Mouse (Mus musculus) embryo, embryonic 11.5 days (tissue): ENCODE data around the gene Tango6.

ENCODE experiments used
- DNase-seq: peaks from one replicate; pipeline ENCODE4 v3.0.0-alpha.2; 2012; ENCODE audit warnings: low read depth, low spot score

The Tango6 gene

GRCm38 (mm10) chr8:106817171-106817545 lies 134.3 kb downstream of the Tango6 start:
- no peak for DNase-seq

DNA sequence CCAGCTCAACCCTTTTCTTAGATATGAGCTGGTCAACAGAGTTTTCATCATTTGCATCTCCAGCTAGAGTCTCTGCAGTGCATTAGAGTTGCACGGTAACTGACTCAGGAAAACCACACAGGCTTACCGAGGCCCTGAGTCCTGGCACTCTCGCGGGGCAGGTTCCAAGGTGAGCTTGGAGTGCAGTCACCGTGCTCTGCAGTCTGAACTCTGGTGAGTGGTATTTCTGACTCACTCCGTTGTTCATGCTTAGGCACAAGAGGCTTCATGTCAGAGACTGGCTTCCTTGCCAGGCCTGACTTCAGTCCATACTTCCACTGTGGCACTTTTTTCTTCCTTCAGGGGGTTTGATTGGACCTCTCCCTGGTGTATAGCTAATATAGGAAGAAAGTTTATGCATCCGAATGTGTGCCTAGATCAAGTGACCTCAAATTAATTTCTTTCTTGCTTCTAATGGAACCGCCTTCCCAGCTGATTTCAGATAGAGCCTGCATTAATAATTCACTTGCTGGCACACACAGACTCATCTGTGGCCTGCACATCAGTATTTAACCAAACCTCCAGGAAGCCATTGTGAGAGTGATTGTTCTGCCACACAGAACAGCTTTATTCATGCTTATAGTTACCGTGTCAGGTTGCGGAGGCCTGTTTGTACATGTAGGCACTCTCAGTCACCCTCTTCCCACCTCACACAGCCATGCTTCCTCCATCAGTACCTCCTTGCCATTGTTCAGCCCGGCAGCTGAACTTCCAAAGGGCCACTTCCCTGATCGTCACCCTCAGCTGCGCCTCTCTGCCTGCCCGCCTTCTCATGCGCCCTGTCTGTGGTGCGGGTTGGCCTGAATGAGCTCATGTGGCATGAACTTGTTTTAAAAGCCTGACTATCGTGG lies 136.0 kb downstream of the Tango6 start:
- no peak for DNase-seq

- DNase-seq: no peak
Observed at GRCm38 (mm10) chr8:106819581-106819980, 136.7 kb downstream of the Tango6 start.

DNA sequence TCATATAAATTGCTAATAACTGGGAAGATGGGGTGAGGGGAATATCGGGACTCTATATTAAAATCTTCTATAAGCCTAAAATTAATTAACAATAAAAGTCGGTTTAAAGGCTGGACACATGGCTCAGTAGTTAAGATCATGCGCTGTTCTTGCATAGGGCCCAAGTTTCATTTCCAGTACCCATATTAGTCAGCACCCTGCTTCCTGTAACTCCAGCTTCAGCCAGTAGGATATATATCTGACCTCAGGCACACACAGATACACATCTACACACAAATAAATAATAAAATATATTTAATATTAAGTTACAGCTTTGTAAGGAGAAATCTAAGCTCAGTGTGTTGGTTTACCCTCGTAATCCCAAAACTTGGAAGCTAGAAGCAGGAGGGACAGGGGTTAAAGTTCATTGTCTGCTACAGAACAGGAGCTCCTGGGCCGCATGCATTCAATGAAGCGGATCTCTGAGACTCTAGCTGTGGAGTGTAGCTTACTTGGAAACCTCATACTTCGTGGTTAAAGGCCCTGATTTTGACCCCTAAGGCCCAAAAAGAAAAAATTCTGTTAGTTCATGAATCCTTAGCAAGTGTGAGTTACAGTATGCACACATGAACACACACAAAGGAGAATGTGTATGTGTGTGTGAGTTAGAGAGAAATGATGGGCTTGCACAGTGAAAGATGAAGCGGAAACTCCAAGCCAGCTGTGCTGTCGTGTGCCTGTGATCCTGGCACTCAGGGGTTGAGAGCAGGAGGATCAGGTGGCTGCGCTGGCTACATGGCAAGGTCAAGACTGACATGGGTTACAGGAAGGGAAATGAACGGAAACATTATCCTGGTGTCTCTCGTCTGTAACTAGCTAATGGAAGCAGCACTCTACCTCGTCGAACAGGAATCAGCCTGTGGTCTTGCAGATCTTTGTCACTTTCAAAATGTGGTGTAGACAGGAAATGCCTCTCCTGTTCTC lies 138.0 kb downstream of the Tango6 start:
- DNase-seq: no peak

DNA sequence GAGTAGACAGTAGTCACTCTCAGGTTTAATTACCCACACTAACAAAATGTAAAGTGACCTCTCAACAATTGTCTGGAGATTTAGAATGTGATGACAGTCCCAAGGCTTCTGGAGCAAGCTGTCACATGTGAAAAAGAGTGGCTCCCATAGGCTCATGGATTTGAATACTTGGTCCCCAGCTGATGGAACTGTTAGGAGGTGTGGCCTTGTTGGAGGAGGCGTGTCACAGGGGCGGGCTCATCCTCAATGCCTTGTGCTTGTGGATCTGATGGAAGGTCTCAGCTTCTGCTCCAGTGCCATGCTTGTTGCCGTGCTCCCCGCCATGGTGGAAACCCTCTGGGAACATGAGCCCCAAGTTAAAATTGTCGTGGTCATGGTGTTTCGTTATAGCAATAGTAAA lies 146.1 kb downstream of the Tango6 start:
- no peak for DNase-seq

DNA sequence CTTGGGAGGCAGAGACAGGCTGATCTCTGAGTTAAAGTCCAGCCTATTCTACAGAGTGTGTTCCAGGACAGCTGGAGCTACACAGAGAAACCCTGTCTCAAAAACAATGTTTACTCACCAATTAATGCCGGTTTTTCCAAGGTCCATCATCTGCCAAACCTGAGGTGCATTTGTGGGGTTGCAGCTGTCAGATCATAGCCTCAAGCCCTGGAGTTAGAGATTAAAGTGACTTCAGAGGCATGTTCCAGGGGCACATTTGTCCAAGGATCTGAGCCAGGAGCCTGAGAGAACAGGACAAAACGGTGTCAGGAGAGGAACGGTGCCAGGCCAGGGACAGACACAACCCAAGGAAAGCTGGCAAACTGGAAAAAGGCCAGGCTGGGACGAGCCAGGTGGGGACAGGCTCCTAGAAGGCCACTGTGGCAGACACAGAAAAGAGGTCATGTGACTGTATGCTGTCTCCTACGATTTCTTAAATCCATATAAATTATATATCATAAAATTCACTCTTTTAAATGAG lies 146.7 kb downstream of the Tango6 start:
- DNase-seq: no peak

DNA sequence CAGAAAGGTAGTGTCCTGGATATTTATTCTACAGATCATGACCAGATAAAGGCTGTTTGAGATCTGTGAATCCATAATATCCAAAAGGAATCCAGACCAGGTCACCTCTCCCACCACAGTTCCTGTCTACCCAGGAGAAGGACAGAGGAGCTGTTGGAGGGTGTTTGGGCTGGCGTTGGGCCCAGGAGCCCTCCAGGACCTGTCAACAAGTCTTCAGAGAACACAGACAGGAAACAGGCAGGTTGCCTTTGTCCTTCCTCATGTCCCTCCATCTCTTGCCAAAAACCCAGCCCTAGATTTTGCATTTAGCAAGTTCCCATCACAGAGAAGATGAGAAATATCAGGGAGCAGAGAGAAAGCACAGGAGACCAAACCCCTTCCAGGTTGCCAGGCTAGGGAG lies 152.0 kb downstream of the Tango6 start:
- DNase-seq: no peak

DNA sequence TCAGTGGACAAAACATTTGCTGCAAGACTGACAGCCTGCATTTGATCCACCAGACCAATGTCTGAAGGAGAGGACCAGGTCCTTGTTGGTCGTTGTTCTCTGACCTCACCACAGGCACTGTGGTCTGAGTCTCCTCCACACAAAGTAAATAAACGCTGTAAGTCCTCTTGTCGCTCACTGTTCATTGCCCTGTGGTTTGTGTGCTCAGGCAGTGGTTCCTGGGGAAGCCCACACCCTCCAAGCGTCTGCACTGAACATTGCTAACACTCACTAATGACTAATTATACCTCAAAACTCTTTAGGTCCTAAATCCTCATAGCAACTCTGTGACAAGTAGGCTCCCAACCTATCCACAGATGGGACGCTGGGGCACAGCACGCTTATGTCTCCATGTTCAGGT lies 153.7 kb downstream of the Tango6 start:
- DNase-seq: no peak

- DNase-seq: no peak
Observed at GRCm38 (mm10) chr8:106838803-106839202, 155.9 kb downstream of the Tango6 start.

DNA sequence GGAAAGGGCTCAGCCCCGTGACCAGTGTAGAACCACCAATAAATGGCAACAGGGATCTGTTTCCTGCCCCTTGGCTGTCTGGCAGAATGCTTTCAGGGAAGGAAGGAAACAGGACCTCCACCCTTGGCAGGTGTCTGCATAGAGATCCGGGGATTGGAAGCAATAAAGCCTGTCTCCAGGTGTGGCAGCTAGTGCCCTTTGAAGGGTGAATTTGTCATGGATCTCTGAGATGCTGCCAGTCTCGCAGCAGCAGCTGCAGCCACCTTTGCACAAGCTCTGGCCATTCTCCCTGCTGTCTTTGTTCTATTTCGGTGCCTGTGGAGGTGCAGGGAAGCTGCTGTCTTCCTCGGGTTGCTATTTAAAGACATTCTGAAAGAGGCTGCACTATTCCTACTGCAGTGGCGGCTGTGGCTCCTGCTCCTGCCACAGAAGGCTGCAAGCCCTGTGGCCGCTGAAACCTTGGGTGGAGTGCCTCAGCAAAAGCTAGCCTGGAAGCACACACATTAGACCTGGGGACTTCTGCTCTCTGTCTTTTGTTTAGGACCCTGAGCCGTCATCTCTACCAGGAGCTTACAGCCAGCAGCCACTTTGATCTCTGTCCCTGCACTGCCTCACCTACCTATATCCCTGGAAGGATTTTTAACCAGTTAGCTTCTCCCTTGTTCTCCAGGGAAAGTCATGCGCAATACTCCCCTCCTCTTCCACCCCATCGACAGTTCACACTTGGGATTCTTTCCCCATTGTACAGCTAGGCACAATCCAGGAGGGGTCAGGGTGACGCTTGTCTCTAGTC lies 156.5 kb downstream of the Tango6 start:
- DNase-seq: no peak

GRCm38 (mm10) chr8:106850034-106850433 lies 167.2 kb downstream of the Tango6 start:
- no peak for DNase-seq

GRCm38 (mm10) chr8:106854534-106855241 lies 171.8 kb downstream of the Tango6 start:
- no peak for DNase-seq

- no peak for DNase-seq
Observed at GRCm38 (mm10) chr8:106855242-106855562, 172.3 kb downstream of the Tango6 start.

DNA sequence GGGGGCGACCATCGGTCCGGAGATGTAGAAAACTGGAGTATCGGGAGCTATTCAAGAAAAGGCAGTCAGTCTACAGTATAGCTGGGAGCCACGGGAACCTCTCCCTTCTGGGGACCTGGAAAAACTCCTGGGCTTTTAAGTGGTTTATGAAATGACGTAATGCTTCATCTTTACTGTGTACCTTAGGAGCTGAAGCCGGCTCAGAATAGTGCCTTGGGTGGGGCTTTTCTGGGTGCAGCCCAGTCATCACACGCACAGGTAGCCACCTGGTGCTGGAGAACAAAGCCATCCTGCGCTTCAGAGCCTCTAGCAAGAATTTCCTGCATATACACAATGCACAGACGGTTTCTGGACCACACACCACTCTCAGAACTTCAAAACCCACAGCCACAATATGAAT lies 180.0 kb downstream of the Tango6 start:
- no peak for DNase-seq

DNA sequence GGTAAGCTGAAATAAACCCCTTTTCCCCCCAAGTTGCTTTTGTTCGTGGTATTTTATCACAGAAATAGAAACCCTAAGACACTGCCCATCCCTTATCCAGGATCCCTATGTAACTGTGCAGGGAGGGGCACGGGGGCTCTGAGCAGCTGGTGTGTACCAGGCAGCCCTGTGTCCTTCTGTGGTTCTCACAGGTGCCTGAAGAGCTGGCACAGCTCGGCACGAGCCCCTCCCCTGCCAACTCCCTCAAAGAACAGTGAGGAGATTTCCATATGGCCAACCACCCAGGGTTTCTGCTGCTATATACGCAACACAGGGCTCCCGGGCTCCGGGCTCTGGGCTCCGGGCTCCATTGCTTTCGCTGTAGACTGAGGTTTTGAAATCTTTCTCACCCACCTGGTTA lies 182.5 kb downstream of the Tango6 start:
- DNase-seq: no peak

GRCm38 (mm10) chr8:106870051-106870450 lies 187.2 kb downstream of the Tango6 start, which contains the start of gene Has3:
Gene Has3, plus strand, starts transcription at chr8:106870242.
- no peak for DNase-seq

DNA sequence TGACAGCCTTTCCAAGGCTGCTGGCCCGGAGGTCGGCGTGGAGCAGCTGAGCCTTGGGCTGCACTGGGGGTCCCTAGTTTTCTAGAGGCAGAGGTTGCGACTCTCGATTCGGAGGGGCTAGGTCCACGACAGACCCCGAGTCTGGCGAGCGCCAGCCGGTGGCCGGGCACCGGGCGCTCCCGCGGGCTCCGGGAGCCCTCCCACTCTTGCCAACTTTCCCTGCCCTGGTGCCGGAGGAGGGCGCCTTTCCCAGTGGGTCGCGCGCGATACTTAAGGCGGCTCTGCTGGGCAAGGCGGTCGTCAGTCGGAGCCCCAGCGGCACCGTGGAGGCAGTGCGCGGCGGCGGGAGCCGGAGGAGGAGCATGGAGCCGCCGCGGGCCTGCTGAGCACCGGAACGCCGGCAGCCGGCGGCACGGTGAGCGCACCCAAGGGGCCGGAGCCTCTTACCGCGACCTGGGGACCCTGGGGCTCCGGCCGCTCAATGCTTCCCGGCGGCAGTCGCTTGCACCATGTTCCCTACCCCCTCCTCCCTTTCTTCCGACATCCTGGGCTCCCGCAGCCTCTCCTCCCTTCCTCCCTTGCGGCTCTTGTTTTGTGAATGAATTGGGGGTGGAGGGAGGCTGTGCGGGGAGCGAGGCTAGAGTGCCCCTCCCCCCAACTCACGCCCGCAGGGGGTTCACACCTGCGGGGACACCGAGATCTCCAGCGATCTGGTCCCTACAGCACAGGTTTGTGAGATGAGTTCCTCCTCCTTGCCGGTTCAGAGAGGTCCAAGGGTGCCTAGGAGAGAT lies 187.9 kb downstream of the Tango6 start:
- no peak for DNase-seq

GRCm38 (mm10) chr8:106871328-106871926 lies 188.6 kb downstream of the Tango6 start:
- no peak for DNase-seq

DNA sequence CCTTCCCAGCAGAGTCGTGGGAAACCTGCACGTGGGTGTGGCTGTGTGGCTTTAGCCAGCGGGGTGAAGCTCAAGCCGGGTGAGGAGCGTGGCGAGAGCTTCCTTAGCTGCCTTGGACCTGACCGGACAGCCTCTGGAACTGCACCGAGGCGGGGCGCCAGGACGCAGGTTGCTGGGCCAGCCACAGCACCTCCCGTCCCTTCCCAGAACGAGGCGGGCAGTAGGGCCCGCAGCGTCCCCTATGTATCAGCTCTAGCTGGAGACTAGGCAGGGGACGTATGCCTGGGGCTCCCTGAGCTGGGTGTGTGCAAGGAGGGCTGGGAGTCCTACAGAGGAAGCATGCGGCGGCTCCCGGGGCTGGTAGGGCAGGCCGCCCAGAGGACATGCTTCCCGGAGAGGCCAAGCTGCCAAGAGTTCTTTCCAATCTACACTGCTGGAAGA lies 189.1 kb downstream of the Tango6 start:
- no peak for DNase-seq
